Mouse (Mus musculus) T-cell, adult 2 months (primary cell): Measurements from ENCODE around the gene Scgb1c1.

Source experiments
- DNase-seq: peaks from one replicate; pipeline ENCODE4 v3.0.0; 2022; ENCODE audit warnings: low spot score

Scgb1c1 gene

DNA sequence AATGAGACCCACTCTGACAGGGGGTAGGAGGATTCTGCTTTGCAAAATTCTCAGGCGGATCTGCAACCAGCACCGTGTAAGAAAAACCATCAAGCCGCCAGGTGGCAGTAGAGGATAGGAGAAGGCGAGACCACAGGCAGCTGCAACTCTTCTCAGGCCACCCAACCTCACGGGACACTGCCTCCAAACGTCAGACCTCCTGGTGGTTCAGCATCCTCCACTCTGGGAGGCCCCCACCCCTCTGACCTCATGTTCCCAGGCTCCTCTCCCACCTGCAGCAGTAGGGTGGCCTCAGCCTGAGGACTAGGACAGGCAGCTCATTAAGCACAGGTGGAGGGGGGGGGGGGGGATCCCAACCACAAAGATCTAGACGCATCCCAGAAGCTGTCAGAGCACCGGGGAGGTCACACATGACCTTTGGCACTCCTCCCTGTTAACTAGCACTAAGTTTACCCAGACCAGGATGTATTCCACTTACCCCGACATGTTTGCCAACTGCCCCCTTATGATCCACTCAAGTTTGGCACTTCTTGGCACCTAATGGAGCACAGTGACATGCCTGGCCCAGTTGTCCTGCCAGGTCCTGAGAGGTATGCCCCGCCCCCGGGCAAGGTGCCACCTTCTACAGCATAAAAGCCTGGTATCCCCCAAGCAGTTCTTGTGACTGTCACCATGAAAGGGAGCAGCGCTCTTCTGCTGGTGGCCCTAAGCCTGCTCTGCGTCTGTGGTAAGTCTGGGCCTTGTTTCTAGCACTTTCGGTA is at the start of gene Scgb1c1:
TSS of gene Scgb1c1 (plus strand) at position 643 of the 761 bp plus-strand sequence.
- DNase-seq = peak; percentile 84

DNA sequence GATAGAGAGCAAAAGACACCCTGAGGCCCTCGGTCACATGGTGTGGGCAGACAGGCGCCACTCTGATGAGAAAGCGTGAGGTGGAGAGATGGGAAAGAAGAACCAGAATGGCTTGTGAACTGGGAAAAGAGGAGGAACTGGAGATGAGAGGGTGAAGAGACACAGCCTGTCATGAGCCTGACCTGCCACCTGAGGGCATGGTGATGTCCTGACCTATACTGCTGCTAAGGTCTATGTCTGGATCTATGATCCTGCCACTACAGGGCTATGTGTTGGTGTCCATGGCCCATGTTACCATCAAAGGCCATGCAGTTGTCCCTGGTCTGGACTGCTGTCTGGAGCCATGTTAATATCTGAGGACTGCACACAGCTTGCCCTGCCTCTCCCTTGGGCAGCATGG is 47.7 kb upstream of the Scgb1c1 start:
- DNase-seq = no peak

DNA sequence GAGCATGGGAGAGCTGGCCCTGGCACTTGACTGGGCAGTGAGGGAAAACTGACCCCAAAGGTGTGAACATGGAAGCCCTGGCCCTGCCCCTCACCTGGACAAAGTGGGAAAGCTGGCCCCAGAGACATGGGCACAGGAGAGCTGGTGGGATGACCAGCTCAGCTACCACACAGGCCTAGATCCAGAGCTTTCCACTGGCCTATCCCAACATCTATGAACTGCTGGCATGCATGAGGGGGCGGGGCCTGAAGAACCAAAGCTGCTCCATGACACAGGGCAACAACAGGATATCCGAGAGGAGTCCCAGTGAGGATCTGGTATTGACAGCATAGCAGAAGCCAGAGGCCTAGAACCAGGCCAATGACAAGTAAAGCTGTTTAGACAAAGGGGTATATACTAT is 47.1 kb upstream of the Scgb1c1 start:
- DNase-seq = no peak

DNA sequence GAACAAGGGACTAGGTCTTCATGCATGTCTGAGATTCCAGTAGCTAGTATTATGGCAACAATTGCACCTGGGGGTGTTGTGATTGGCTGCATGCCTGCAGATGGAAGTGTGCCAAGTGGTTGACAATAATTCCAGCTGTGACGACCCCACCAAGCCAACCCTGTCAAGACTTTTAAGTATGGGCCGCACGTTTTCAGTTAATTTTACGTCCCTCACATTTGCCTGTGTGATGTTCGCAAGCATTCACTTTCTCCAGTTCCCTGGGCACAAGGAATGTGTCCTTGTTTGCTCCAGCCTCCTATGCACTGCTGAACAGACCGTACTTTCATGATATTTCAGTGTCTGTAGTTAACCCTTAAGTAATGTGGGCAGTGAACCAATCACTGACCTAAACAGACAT is 42.7 kb upstream of the Scgb1c1 start:
- DNase-seq = no peak

DNA sequence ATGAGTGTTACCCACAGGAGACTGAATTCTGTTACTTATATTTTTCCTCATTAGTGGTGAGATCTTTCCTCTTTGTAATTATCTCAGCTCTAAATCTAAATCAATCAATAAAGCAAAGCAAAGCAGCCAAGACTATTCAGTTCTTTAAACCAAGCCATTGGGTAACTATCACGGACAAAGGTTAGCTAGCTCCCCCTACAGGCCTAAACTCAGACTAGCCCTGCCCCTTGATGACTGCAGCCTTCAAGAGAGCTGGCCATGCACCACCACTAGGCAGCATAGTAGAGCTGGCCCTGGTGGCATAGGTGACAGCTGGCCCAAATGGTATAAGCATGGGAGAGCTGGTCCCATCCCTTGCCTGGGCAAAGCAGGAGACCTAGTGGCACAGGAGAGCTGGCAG is 39.6 kb upstream of the Scgb1c1 start:
- DNase-seq = peak; percentile 30

DNA sequence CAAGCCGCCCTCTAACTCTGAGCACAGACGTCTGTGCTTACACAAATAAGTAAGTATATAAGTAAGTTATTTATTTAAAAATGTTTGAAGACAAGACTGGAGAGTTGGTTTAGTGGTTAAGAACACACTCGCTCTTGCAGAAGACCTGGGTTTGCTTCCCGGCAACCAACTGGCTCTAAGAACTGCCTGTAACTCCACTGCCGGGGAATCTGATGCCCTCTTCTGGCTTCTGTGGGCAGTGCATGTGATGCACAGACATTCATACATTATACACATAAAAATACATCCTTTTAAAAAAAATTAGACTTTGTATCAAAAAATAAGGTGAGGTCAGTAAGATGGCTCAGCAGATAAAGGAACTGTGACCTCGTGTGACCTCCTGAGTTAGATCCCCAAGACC is 34.9 kb upstream of the Scgb1c1 start:
- no peak for DNase-seq

DNA sequence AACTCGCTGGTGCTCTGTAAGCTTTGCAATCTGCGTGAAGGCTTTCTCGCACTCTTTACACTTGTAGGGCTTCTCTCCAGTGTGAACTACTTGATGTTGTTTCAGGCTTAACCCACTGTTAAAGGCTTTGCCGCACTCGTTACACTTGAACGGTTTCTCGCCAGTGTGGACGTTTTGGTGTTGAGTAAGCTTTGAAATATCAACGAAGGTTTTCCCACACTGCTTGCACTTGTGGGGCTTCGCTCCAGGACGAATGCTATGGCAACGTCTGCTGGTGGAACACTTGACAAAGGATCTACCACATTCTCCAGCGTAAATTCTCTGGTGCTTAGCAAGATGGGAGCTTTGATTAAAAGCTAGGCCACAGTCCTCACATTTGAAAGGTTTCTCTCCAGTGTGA is 33.6 kb upstream of the Scgb1c1 start:
- DNase-seq = no peak

DNA sequence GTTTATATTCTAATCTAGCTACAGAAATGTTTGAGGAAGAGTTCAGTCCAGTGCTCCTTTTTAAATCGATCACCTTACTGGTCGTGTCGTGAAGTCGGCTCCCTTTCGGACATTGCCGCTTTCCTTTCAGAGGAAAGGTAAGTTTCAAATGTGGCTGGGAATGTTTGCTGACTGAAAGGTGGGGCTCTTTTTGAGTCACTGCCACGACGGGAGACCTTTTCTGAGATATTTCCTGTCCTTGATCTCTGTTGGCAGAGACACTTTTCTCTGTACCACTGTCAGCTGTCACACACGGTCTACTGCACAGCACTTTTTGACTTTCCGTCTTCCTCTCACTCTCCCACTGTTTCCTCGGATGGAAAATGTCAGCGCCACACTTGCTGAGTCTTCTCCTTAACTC is 32.5 kb upstream of the Scgb1c1 start:
- no peak for DNase-seq

DNA sequence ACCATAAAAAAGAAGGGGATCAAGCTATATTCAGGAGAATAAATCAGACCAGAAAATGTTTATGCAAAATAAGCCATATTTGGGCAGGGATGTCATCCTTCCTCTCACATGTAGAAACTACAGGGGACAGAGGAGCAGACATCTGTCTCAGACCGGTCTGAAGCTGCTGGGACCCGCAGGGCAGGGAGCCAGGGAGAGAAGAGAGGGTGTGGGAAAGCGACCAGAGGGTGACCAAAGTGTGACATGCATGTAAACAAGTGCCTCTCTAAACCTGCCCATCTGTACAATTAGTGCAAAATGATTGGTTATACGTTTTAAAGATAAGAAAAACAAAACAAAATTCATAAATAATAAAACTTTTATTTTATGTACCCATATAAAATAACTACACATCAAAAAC is 25.2 kb upstream of the Scgb1c1 start:
- DNase-seq = no peak

DNA sequence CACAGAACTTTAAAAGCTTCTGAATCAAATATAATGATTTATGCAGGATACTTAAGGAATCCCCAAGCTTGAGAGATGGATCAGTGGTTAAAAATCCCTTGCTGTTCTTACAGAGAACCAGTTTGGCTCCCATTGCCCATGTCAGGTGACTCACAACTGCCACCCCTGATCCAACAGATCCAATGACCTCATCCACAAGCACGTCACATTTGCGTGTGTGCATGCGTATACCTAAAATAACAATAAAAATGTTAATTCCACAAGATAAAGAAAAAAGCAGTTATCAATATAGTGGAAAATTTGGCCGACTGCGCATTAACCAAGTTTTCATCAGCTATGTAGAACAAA is 24.1 kb upstream of the Scgb1c1 start:
- DNase-seq = no peak

DNA sequence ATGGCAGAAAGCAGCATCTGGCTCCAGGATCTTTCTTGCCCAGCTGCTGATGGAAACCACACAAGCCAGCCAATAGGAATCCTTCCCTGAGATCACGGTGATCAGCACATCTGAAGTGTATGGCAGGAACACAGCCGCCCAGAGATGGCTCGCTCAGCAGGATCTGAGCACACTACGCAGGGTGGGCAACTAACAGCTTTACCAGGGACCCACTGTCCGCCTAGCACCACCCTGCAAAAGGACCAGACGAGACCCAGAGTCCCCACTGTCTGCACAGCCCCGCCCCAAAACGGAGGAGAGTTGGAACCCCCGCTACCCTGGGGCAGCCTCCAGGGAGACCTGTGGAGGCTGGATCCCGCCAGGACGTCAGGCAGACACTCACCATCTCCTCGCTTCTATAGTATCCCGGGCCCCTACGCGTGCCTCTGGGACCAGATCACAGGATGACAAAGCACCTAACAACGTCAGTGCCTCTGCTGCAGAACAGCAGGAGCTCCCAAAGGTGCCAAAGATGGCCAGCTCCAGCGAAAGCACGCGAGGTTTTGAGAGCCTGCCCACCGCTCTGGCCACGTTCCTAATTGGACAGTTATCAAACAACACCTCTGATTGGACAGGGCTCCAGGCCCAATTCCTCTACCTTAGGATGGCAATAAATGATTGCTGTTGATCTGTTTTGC is 23.6 kb upstream of the Scgb1c1 start, which contains the start of gene Zfp941:
TSS of gene Zfp941 (minus strand) at position 526 of the 677 bp plus-strand sequence.
- DNase-seq = no peak

DNA sequence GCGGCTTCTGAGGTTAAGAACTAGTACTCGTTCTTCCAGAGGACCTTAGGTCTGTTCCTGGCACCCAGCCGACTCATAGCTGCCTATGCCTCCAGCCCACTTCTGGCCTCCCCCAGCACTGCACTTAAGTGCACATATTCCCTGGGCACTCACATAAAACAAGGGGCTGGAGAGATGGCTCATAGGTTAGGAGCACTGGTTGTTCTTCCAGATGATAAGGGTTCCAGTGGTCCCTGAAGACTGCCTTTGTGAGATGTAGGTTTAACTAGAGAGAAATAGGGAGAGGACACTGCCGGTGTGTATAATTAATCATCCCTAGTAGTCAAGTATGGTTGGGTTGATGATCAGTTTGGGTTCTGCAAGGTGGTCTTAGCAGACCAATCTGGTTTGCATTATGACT is 22.6 kb upstream of the Scgb1c1 start:
- DNase-seq = no peak

DNA sequence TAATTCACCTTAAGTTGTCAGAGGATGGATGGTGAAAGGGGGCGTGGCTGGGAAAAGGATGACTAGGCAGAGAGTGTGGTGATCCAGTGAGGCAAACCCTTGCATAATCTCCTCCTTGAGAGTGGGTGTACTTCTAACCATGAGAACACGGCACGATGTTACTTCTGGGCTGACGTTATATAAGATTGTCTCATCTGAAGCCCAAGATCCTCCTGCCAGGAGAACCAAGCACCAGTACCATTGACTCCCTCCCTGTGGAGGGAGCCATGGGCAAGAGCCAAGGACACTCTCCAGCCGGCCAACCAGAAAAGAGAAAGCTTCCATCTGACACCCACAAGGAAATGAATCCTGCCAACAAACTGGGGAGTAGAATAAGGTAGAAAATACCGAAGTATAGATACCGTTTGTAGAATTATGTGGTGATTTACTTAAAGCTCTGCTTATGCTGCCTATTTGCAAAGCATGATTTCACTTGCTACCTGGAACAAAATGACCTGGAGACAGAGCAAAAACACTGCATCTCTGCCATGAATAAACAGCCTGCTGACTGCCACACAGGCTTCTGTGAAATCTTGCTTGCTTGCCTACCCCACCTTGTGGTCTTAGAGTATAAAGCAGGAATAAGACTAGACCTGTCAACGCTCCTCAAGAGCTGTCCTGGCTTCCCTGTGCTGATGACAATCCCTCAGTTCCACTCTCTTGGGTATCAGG is 17.0 kb upstream of the Scgb1c1 start:
- DNase-seq = no peak

DNA sequence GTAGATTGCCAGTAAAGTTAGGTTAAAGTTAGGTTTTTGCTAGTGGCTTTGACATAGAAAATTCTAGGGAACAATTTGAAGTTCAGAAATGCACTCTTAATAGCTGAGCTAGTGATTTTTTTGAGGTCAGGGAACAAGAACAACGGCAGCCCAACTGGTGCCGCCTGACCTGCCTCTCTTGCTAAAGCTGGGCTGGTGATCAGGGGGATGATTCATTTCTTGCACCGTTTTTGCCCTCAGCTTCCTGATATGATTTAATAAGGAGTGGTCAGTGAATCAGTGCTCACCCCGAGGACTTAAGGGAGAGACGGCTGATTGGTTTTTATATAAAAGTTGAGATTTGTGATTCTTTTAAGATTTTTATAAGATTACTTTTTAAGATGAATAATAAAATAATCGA is 13.9 kb upstream of the Scgb1c1 start:
- DNase-seq = no peak

DNA sequence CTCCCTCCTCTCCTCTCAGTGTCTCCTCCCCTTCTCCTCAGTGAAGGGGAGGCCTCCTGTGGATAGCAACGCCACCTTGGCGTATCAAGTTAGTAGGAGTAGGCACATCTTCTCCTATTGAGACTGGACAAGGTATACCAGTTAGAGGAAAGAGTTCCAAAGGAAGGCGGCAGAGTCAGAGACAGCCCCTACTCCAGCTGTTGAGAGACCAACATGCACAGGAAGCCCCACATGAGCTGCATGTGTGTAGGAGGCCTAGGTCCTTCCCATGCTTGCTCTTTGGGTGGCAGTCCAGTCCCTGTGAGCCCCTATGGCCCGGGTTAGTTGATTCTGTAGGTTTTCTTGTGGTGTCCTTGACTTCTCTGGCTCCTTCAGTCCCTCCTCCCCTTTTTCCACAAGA is 12.0 kb upstream of the Scgb1c1 start:
- no peak for DNase-seq

DNA sequence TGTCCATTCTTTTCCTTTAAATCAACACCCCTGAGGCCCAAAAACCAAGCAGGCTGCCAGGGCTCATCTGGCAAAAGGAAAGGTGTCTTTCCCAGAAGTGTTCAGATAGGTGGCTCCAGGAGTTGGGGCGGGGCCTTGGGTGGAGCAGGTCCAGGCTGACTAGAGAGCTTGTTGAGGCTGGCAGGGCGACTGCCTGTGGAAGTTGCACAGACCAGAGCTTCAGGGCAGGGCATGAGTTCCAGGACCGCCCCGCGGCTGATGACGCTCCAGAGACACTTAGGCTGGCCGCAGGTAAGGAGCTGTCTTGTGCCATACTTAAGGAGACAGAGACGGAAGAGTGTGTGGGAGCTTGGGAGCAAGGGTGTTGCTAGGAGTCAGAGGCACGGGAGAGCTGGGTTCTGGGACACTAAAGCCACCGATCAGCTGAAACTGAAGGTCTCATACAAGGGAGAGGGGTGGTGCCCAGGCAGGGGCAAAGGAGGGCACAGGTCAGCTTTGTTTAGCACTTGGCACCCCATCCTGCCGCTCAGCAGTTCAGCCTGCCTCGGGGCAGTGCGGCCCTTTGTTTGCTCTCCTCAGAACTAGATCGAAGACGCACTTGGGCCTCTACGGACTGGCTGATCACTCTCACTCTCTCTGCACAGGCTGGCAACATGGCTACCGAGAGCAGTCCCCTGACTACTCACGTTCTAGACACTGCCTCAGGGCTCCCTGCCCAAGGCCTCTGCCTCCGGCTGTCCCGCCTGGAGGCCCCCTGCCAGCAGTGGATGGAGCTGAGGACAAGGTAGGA is 10.2 kb upstream of the Scgb1c1 start, which contains the start of gene Urah:
TSS of gene Urah (plus strand) at position 51 of the 790 bp plus-strand sequence.
- no peak for DNase-seq

DNA sequence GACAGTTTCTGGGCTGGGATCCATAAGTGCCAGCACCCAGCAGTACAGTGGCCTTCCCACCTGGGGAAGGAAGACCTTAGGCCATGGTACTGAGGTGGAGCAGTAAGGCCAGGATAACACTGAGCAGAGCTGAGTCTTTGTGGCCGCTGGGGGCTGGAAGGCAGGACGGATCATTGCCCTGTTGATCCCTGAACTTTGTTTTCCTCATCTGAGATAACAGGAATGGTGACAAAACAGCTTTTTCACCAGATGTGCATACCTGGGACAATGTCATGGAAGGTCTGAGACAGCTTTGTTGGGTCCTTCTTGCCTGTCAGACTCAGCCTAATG is 9.6 kb upstream of the Scgb1c1 start:
- no peak for DNase-seq

DNA sequence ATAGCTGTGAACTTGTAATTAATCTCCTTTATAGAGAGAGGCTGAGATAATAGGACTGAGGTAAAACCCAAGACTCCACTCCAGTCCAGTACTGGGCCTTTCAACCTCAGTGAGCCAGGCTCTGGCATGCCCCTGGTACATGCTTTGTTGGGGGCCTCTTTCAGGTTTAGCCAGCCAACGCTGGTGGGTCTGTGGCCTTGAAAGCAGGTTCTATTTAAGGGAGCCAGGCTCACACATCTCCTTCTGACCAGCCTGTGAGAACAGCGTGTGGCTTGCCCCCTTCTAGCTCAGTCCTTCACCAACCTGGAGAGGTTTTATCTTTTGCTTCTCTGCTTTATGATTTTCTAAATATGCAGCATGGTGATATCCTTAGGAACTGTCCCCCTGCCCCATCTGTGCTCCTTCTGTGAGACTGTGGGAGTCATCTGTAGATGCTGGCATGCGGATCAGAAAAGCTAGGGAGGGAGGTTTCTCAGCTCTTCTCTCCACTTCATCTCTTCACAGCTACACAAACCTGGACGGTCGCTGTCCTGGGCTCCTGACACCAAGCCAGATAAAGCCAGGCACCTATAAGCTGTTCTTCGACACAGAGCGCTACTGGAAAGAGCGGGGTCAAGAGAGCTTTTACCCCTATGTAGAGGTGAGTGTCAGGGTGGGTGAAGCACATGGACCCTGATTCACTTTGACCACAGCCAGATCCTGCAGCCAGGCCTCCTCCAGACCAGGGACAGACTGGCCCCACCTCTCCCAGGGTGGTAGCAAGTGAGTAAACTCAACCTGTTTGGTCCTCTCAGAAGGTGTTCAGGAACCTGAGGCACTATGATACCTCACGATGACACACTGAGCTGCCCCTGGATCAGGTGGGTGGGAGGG is 8.9 kb upstream of the Scgb1c1 start:
- no peak for DNase-seq

DNA sequence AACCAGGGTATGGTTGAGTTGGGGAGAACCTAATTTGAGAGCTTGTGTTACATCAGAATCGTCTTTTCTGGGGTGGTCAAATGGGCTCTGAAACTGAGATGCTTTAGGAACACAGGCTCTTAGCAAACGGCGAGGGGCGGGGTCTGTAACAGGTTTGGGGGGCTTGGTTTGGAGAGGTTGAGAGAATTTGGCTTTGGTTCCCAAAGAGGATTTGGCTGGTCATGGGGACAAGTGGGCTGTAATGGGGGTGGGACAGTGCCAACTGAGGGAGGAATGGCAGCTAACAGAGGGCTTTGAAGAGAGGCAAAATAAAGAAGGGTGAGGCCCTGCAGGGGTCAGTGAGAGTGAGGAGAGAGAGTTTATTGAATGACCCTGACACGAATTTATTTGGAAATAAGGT is 5.8 kb upstream of the Scgb1c1 start:
- no peak for DNase-seq

DNA sequence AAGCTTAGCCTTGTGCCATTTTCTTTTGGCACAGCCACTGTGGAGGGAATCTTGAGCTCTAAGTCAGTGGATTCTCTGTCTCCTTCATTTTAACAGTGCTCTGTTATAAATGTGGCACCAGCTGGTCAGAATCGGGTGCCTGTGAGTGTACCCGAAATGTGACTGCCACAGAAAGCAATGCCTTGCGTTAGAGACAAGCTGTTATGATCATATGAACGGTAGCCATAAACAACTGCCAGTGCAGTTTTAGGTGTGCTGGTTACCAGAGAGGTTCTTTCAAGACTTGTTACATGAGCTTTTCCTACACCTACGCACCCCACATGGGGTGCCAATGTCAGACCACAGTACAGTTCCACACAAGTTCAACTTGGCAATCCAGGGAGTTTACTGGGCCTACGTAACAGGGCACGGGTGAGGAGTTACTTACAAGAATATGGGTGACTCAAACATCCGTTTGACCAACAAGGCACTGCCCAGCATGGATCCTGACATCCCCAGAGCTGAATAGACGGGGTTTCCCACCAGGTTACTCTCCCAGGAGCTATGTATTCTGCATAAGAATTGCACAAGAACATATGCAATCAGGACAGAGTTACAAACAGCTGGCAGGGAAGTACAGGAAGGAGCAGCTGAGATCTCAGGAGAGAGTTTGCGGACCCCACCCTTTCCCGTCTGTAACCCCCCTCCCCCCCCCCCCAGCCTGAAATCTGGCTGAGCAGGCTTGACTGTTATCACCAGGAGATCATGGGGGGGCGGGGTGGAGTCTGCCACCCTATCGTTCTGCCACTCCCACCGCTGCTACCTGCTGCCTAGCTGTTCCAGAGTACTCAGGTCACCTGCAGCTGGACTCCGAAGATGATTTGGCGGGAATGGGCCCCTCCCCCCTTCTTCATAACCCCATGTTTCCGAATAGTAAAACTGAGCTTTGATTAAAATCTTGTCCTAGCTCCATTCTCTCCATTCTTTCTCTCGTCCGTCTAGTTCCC is 4.3 kb upstream of the Scgb1c1 start:
- DNase-seq = no peak
